Mouse (Mus musculus) embryonic facial prominence, embryonic 12.5 days (tissue): Measurements from ENCODE around the gene Gsta3. TPM values are rescaled to one million over a fixed set of nuclear protein-coding genes. Genes with fewer than 3 reads are reported as not detected.
"Not testable (repeated sequence)": the region's sequence is repeated elsewhere in the genome, so short reads cannot be mapped to it uniquely, and the experiment has no call there.

Experiments used
- ATAC-seq: fragments of 200-750 bp; cut with Nextera tagmentation; 2 replicates; pipeline ENCODE4 v1.8.0; 2017; ENCODE audit not compliant: insufficient number of reproducible peaks, insufficient read depth, low FRiP score, low TSS enrichment
- H3K27ac ChIP-seq: fragments of 300-500 bp; sonication (generic); 2 replicates; pipeline ENCODE4 v1.5.1; 2016; ENCODE audit warnings: mild to moderate bottlenecking
- H3K27me3 ChIP-seq: fragments of 300-500 bp; sonication (generic); 2 replicates; pipeline ENCODE4 v1.6.1; 2016; ENCODE audit warnings: mild to moderate bottlenecking, moderate library complexity
- H3K36me3 ChIP-seq: fragments of 300-500 bp; sonication (generic); 2 replicates; pipeline ENCODE4 v1.6.1; 2016; ENCODE audit warnings: mild to moderate bottlenecking
- H3K4me1 ChIP-seq: fragments of 300-500 bp; sonication (generic); 2 replicates; pipeline ENCODE4 v1.6.1; 2016
- H3K4me2 ChIP-seq: fragments of 300-500 bp; sonication (generic); replicated peaks from 2 replicates; pipeline ENCODE4 v1.6.1; 2016; ENCODE audit warnings: mild to moderate bottlenecking, moderate library complexity
- H3K4me3 ChIP-seq: fragments of 300-500 bp; sonication (generic); 2 replicates; pipeline ENCODE4 v1.5.1; 2016; ENCODE audit warnings: mild to moderate bottlenecking
- H3K9ac ChIP-seq: fragments of 300-500 bp; sonication (generic); 2 replicates; pipeline ENCODE4 v1.6.1; 2016; ENCODE audit warnings: mild to moderate bottlenecking, moderate library complexity
- H3K9me3 ChIP-seq: fragments of 300-500 bp; sonication (generic); 2 replicates; pipeline ENCODE4 v1.6.1; 2016; ENCODE audit warnings: mild to moderate bottlenecking, moderate library complexity
- WGBS: fragments of 180-500 bp; shearing (Covaris S2); methylation state at CpG from one replicate; pipeline ENCODE4 v1.1.7; 2016; 5-methylcytosine and 5-hydroxymethylcytosine counted together
- polyA plus RNA-seq: library from polyadenylated mRNA; unstranded; fragments of >200 nt; fragmentation: Nextera tagmentation; extraction: Ambion mirVana; gene quantifications from 2 replicates; pipeline ENCODE4 v1.2.1, GENCODE M21; 2016

Gsta3 gene
- polyA plus RNA-seq, 1 experiment from 2014 or later: 1.3 TPM

DNA sequence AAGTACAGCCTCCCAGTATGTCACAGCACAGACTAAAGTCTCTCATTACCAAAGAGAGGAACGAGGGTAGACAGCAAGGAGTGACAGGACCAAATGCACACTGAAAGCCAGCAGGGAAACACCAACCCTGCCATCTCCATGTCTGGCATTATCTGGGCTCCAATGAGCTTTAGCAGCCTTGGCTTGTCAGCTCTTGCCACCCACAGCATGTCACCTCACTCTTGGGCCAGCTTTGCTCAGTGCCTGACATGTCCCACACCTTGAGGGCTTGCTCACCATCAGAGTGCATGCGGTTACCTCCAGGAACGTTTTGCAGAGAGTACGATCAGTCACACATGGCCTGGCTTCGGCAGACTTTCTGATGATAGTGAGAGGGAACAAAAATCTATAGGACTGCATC, 35.0 kb downstream of the Gsta3 start:
- not testable (repeated sequence) for H3K9ac ChIP-seq, H3K9me3 ChIP-seq, H3K4me2 ChIP-seq, H3K4me3 ChIP-seq, H3K4me1 ChIP-seq, H3K36me3 ChIP-seq, H3K27ac ChIP-seq, H3K27me3 ChIP-seq, ATAC-seq
- WGBS: 82% methylated on average over 5 of the region's 5 CpGs

DNA sequence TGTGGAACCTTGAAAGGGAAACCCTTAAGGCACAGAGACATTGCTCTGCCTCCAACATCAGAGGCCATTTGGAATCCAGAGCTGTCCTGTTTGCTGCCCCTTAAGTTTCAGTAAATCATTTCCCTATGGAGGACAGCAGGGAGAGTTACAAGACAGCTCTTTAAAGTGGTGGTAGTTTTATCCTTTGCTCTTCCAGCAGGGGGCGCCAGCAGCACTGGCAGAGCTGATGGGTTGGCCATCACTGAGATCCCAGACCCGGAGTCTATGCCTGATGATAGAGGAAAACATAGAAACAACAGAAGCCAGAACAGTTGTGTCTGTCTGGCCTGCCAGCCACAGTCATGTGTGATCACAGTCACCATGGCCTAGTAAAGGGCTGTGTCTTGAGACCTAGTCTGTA, 35.8 kb downstream of the Gsta3 start:
- not testable (repeated sequence) for H3K4me2 ChIP-seq, H3K4me3 ChIP-seq, H3K27me3 ChIP-seq, H3K9ac ChIP-seq, H3K36me3 ChIP-seq, ATAC-seq, H3K9me3 ChIP-seq, H3K4me1 ChIP-seq, H3K27ac ChIP-seq
- 39% methylated on average over 2 of the region's 2 CpGs for WGBS

- Histone ChIP-seq H3K36me3 (no peaks in the 10 kb centered on the region), H3K4me2 (no peak overlapping the region), H3K27ac (no peak overlapping the region), H3K27me3 (no peaks in the 10 kb centered on the region), H3K9ac (no peak overlapping the region), H3K9me3 (no peaks in the 10 kb centered on the region), H3K4me3 (no peak overlapping the region), H3K4me1 (no peaks in the 10 kb centered on the region)
- 75% methylated on average over 2 of the region's 2 CpGs for WGBS
- no peak for ATAC-seq
These were observed 39.9 kb downstream of the Gsta3 start for GRCm38 (mm10) chr1:21280306-21280705.

- not testable (repeated sequence) for H3K4me1 ChIP-seq, H3K9me3 ChIP-seq, H3K4me3 ChIP-seq, H3K27me3 ChIP-seq, H3K4me2 ChIP-seq, H3K36me3 ChIP-seq, H3K27ac ChIP-seq, ATAC-seq, H3K9ac ChIP-seq
- 95% methylated on average over 2 of the region's 2 CpGs for WGBS
These were observed 44.3 kb downstream of the Gsta3 start for GRCm38 (mm10) chr1:21284644-21285043.

- H3K27ac ChIP-seq: no peak overlapping the region
These were observed 51.0 kb downstream of the Gsta3 start for GRCm38 (mm10) chr1:21291394-21291793.

GRCm38 (mm10) chr1:21292590-21292989, 52.2 kb downstream of the Gsta3 start:
- no peak overlapping the region for H3K9ac ChIP-seq
- WGBS: 65% methylated on average over 1 of the region's 1 CpGs
- no peak overlapping the region for H3K4me2 ChIP-seq
- H3K27me3 ChIP-seq: no peaks in the 10 kb centered on the region
- no peaks in the 10 kb centered on the region for H3K36me3 ChIP-seq
- no peak overlapping the region for H3K27ac ChIP-seq
- H3K4me3 ChIP-seq: no peak overlapping the region
- no peaks in the 10 kb centered on the region for H3K9me3 ChIP-seq
- H3K4me1 ChIP-seq: 0 out of 2 replicates have a peak, but pooled peaks cover 2% of the 10 kb centered on the region
- no peak for ATAC-seq

More at GRCm38 (mm10) chr1:21291394-21291793, 51.0 kb downstream of the Gsta3 start:
- ATAC-seq: no peak
- H3K27me3 ChIP-seq: no peaks in the 10 kb centered on the region
- WGBS: 92% methylated on average over 4 of the region's 4 CpGs
- no peaks in the 10 kb centered on the region for H3K36me3 ChIP-seq
- H3K9me3 ChIP-seq: no peaks in the 10 kb centered on the region
- H3K4me2 ChIP-seq: no peak overlapping the region
- H3K4me3 ChIP-seq: no peak overlapping the region
- 0 out of 2 replicates have a peak, but pooled peaks cover 2% of the 10 kb centered on the region for H3K4me1 ChIP-seq
- H3K9ac ChIP-seq: no peak overlapping the region

DNA sequence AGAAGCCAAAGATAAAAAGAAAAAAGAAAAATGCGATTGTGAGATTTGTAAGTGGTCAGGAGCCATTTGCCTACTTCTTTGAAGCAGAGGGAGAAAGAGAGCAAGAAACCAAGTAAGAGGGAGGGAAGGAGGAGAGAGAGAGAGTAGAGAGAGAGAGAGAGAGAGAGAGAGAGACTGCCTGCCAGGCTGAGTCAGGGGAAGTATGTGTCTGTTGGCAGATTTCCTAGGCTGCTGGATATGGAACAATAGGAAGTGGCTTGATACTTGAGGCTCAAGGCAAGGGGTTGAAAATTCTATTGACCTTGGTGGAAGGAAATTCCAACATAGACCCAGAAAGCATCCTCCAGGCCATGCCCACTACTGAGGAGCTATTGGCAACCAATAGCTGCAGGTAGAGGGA, 55.8 kb downstream of the Gsta3 start:
- Histone ChIP-seq H3K4me2 (no peak overlapping the region), H3K9me3 (no peaks in the 10 kb centered on the region), H3K27me3 (no peaks in the 10 kb centered on the region), H3K4me3 (no peak overlapping the region), H3K27ac (no peak overlapping the region), H3K9ac (no peak overlapping the region), H3K36me3 (no peaks in the 10 kb centered on the region), H3K4me1 (no peaks in the 10 kb centered on the region)
- 78% methylated on average over 1 of the region's 1 CpGs for WGBS
- no peak for ATAC-seq

- ATAC-seq: no peak
- H3K4me3 ChIP-seq: no peak overlapping the region
- no peaks in the 10 kb centered on the region for H3K36me3 ChIP-seq
- 93% methylated on average over 4 of the region's 4 CpGs for WGBS
- no peak overlapping the region for H3K27ac ChIP-seq
- H3K4me2 ChIP-seq: no peak overlapping the region
- no peaks in the 10 kb centered on the region for H3K9me3 ChIP-seq
- H3K9ac ChIP-seq: no peak overlapping the region
- H3K27me3 ChIP-seq: no peaks in the 10 kb centered on the region
- H3K4me1 ChIP-seq: no peaks in the 10 kb centered on the region
These were observed 57.7 kb downstream of the Gsta3 start for GRCm38 (mm10) chr1:21298114-21298513.

- Histone ChIP-seq H3K36me3 (no peaks in the 10 kb centered on the region), H3K27ac (no peak overlapping the region), H3K9me3 (no peaks in the 10 kb centered on the region), H3K4me2 (no peak overlapping the region), H3K4me1 (no peaks in the 10 kb centered on the region), H3K4me3 (no peak overlapping the region), H3K9ac (no peak overlapping the region), H3K27me3 (no peaks in the 10 kb centered on the region)
- 69% methylated on average over 3 of the region's 3 CpGs for WGBS
- ATAC-seq: no peak
These were observed 59.4 kb downstream of the Gsta3 start for GRCm38 (mm10) chr1:21299826-21300225.

DNA sequence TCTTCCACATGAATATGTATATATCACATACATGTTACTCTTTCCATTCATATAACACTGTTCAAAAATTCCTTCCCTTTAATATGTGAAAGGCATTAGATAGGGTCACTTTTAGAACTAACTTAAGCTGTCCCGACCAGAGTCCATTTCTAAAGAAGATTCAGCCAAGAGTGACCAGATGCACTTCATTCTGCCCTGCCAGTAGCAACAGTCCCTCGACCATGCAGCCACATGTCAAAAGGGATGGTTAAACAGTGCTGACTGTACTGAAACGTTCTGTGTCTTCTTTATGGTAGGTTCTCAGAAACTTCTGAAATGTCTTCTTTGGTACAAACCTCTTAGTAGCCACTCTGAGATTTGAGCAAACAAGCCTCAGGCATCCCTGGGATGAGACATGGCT, 61.3 kb downstream of the Gsta3 start:
- Histone ChIP-seq H3K9me3 (no peaks in the 10 kb centered on the region), H3K27ac (no peak overlapping the region), H3K9ac (no peak overlapping the region), H3K4me2 (no peak overlapping the region), H3K4me3 (no peak overlapping the region), H3K27me3 (no peaks in the 10 kb centered on the region), H3K36me3 (no peaks in the 10 kb centered on the region), H3K4me1 (no peaks in the 10 kb centered on the region)
- ATAC-seq: no peak
- WGBS: 83% methylated on average over 3 of the region's 3 CpGs

DNA sequence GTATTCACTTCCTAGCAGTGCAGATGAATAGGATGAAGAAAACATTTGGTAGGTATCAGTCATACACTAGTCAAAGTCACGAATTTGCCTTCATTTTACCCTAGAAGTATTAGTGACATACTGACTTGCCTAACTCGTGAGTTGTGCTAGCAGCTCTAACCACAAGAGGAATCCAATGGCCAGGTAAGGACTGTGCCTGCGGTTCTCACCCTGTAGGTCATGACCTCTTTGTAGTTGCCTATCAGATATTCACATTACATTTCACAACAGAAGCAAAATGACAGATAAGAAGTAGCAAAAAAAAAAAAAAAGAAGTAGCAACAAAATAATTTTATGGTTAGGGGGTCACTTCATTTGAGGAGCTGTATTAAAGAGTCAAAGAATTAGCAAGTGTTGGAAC, 63.8 kb downstream of the Gsta3 start:
- H3K27me3 ChIP-seq: no peaks in the 10 kb centered on the region

DNA sequence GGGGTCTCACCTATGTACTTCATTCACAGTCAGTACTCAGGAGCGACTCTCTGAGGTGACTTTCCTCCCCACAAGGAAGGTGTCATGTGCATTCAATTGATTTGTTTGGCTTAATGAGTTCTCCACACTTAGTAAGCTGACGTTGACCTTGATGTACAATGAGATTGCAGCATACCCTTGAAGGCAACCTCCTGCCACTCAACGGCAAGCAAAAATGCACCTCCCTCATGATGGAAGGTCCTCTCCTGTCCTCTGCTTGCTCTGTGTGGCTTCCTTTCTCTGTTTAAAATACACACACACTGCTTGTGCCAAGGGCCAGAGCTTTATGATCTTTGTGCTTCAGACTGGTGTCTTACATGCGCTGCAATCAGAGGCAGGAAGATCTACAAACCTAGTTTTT, 64.3 kb downstream of the Gsta3 start:
- 88% methylated on average over 4 of the region's 4 CpGs for WGBS
- no peak for ATAC-seq
- no peak overlapping the region for H3K4me3 ChIP-seq
- H3K9ac ChIP-seq: no peak overlapping the region
- no peaks in the 10 kb centered on the region for H3K36me3 ChIP-seq
- no peaks in the 10 kb centered on the region for H3K4me1 ChIP-seq
- no peak overlapping the region for H3K4me2 ChIP-seq
- no peaks in the 10 kb centered on the region for H3K9me3 ChIP-seq
- no peak overlapping the region for H3K27ac ChIP-seq
- no peaks in the 10 kb centered on the region for H3K27me3 ChIP-seq

More for the DNA sequence above, 63.8 kb downstream of the Gsta3 start:
- Histone ChIP-seq H3K4me3 (no peak overlapping the region), H3K9me3 (no peaks in the 10 kb centered on the region), H3K4me2 (no peak overlapping the region), H3K36me3 (no peaks in the 10 kb centered on the region), H3K27ac (no peak overlapping the region), H3K9ac (no peak overlapping the region), H3K4me1 (no peaks in the 10 kb centered on the region)
- WGBS: 77% methylated on average over 3 of the region's 3 CpGs
- ATAC-seq: no peak

GRCm38 (mm10) chr1:21305443-21305842, 65.1 kb downstream of the Gsta3 start:
- 92% methylated on average over 3 of the region's 3 CpGs for WGBS
- Histone ChIP-seq H3K9me3 (no peaks in the 10 kb centered on the region), H3K27ac (no peak overlapping the region), H3K9ac (no peak overlapping the region), H3K4me2 (no peak overlapping the region), H3K4me1 (no peaks in the 10 kb centered on the region), H3K36me3 (no peaks in the 10 kb centered on the region), H3K4me3 (no peak overlapping the region), H3K27me3 (no peaks in the 10 kb centered on the region)
- no peak for ATAC-seq
